Mouse (Mus musculus): ENCODE measurements around the gene Fastkd1. TPM values are rescaled to one million over a fixed set of nuclear protein-coding genes. Genes with fewer than 3 reads are reported as not detected.

The Fastkd1 gene
- polyA plus RNA-seq (2015; fragmentation: Nextera tagmentation; extraction: Ambion mirVana) = 14.2 and 15.4 TPM in 2 replicates

DNA sequence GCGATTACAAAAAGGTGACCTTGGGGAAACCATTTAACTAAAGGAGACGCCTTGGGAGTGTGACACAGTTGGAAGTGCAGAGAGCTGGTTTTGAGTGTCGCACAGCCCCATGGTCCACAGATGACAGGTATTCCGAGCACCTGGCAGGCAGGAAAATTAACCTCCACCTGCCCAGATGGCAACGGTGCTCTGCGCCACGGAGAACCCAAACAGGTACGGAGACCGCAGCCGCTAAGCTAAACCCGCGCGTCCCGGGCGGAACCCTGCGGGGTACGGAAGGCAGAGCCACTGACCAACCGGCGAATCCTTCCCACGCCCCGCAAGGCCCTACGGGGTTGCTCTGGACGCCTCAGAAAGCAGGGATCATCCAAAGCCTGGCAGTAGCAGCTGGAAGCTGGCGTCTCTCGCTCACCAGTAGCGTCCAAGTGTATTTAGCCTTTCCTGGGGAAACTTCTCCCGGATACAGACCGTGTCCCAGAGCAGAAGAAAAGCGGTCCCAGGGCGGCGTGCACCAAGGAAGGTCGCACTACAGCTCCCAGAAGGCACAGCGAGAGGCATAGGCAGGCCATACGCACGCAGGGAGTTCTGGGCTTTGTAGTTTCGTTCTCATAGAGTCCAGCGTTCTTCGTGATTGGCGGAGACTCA, at the start of gene Fastkd1:
Gene Fastkd1, minus strand, starts transcription at position 536 of the 645 bp plus-strand sequence.
- Histone ChIP-seq H3K27ac (replicated peaks) (no peak within 1 kb of the TSS), H3K4me3 (peak within 1 kb of the TSS; percentile 67), H3K9ac (replicated peaks) (peak within 1 kb of the TSS; percentile 62), H3K4me1 (peaks cover 13% of the 10 kb centered on the region), H3K27me3 (no peaks in the 10 kb centered on the region), H3K36me3 (peaks cover 3% of the 10 kb centered on the region; the same call in 1 of the 2 replicates), H3K4me2 (replicated peaks) (peak within 1 kb of the TSS; percentile 65), H3K9me3 (no peaks in the 10 kb centered on the region)
- WGBS = under 1% methylated on average over 39 of the region's 39 CpGs
- peak; percentile 99 for ATAC-seq (replicated peaks)

DNA sequence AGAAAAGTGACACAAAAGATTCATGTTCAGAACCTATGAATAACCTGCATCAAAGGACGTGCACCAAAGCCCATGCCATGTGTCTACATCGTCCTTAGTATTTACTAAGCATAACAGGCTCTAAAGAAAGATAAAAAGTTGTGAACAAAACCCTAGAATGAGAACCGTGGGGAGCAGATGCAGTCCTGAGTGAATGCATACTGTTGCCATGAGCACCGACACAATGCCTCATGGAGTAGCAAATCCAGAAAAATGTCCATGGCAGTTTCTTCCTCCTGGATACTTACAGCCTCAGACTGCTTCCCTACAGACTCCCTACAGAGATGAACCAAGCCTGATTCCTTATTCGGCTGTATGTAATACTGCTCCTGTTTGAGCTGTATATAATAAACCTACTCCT, 47.7 kb upstream of the Fastkd1 start:
- ATAC-seq (replicated peaks) = no peak
- Histone ChIP-seq H3K4me1 (no peaks in the 10 kb centered on the region), H3K27me3 (no peaks in the 10 kb centered on the region), H3K4me3 (no peak overlapping the region), H3K9me3 (no peaks in the 10 kb centered on the region), H3K9ac (replicated peaks) (no peak overlapping the region), H3K4me2 (replicated peaks) (no peak overlapping the region), H3K36me3 (no peaks in the 10 kb centered on the region), H3K27ac (replicated peaks) (no peak overlapping the region)
- WGBS = 56% methylated on average over 5 of the region's 5 CpGs

DNA sequence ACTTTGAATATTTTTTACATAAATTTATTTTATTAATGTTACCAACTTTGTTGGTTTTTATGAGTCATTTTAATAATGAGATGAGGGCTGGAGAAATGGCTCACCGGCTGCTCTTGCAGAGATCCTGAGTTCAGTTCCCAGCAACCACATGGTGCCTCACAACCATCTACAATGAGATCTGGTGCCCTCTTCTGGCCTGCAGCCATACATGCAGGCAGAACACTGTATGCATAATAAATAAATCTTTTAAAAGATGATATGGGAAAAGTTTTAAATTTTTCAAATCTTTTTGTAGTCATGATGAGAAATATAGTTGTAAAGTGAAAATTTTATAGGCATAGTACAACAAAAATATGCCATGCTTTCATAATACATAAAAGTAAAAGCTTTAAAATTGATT, 31.8 kb upstream of the Fastkd1 start:
- H3K36me3 ChIP-seq = peaks cover 71% of the 10 kb centered on the region
- no peaks in the 10 kb centered on the region for H3K9me3 ChIP-seq
- H3K4me3 ChIP-seq = no peak overlapping the region
- no peak for ATAC-seq (replicated peaks)
- no peaks in the 10 kb centered on the region for H3K4me1 ChIP-seq
- H3K4me2 ChIP-seq (replicated peaks) = no peak overlapping the region
- no peak overlapping the region for H3K9ac ChIP-seq (replicated peaks)
- 94% methylated on average over 1 of the region's 1 CpGs for WGBS
- H3K27ac ChIP-seq (replicated peaks) = no peak overlapping the region
- no peaks in the 10 kb centered on the region for H3K27me3 ChIP-seq

DNA sequence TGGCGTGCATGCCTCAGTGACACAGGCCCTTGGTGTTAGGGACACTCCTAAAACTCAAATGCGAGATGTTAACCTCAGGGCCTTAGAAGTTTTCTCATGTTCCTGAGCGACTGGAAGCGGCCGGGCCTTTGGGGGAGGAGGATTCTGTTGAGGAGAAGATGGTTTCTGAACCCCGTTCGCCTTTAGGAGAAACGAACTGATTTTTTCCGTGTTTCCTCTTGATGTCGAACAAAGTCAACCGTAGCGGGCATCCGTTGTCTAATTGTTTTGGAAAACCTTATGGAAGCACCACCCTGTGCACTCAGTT, 10.2 kb upstream of the Fastkd1 start:
- H3K9me3 ChIP-seq = no peaks in the 10 kb centered on the region
- H3K4me3 ChIP-seq = peak overlapping the region; percentile 97
- peak overlapping the region; percentile 74 for H3K4me2 ChIP-seq (replicated peaks)
- peak overlapping the region; percentile 84 for H3K9ac ChIP-seq (replicated peaks)
- H3K27me3 ChIP-seq = peaks cover 3% of the 10 kb centered on the region; the same call in 1 of the 2 replicates
- peaks cover 22% of the 10 kb centered on the region for H3K4me1 ChIP-seq
- 0% methylated on average over 12 of the region's 13 CpGs for WGBS
- no peaks in the 10 kb centered on the region for H3K36me3 ChIP-seq
- peak overlapping the region; percentile 88 for H3K27ac ChIP-seq (replicated peaks)
- no peak for ATAC-seq (replicated peaks)

DNA sequence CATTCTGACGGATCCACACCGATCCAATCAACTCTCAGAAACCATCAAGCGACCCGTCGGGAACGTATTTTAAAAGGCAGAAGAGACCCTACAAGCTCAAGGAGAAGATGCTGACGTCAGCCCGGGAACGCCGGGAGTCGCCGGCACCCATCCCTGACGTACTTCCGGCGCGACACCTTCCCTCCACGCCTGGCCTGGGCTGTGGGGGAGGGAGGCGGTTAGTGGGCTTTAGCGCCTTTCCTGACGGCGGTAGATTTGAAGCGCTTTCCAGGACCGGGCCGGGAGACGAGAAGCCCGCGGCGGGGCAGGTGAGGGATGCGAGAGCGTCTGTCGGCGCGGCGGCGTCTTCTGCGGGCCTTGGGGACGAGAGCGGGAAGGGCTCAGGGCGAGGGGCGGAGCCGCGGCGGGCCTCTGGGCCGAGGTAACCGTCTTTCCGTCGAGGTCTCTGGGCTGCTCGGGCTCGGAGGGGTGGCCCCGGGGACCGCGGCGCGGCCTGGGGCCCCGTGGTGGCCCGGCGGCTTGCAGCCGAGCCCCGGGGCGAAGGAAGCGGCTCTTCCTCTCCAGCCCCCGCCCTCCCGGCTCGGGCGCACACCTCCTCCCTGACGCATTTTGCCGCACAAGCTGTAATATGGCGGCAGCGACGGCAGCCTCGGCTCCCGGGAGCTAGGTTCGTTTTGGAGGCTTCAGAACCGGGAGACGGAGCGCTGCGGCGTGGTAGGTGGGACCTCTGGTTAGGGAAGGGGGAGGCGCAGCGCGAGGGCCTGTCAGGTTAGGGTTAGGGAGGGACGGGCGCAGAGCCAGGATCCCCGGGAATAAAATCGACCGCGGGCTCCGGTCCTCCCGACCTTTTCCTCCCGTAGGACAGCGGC, 9.6 kb upstream of the Fastkd1 start:
- peak overlapping the region; percentile 84 for H3K9ac ChIP-seq (replicated peaks)
- peak; percentile 97 for ATAC-seq (replicated peaks)
- peaks cover 3% of the 10 kb centered on the region; the same call in 1 of the 2 replicates for H3K27me3 ChIP-seq
- H3K4me1 ChIP-seq = peaks cover 22% of the 10 kb centered on the region
- peak overlapping the region; percentile 97 for H3K4me3 ChIP-seq
- no peaks in the 10 kb centered on the region for H3K36me3 ChIP-seq
- peak overlapping the region; percentile 88 for H3K27ac ChIP-seq (replicated peaks)
- under 1% methylated on average over 87 of the region's 91 CpGs for WGBS
- H3K9me3 ChIP-seq = no peaks in the 10 kb centered on the region
- peak overlapping the region; percentile 74 for H3K4me2 ChIP-seq (replicated peaks)

DNA sequence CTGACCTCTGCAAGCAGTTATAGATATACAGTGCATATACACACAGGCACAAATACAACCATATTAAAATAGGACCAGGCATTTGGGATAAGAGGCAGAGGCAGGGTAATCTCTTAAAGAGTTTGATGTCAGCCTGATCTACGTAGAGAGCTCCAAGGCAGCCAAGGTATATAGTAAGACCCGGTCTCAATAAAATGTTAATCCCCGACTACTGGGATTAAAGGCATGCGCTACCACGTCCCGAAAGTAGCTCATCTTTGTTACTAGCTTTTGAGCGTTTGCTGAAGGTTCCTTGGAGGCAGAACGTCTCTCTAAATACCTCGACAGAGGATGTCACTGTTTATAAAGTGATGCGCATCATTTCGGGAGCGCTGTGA, 8.9 kb upstream of the Fastkd1 start, which contains the start of gene Ppig:
Gene Ppig, plus strand, starts transcription at position 273 of the 377 bp plus-strand sequence.
- H3K36me3 ChIP-seq = no peaks in the 10 kb centered on the region
- H3K4me2 ChIP-seq (replicated peaks) = peak within 1 kb of the TSS; percentile 74
- ATAC-seq (replicated peaks) = peak; percentile 60
- peak within 1 kb of the TSS; percentile 88 for H3K27ac ChIP-seq (replicated peaks)
- WGBS = 5% methylated on average over 12 of the region's 12 CpGs
- peaks cover 22% of the 10 kb centered on the region for H3K4me1 ChIP-seq
- H3K9me3 ChIP-seq = no peaks in the 10 kb centered on the region
- H3K9ac ChIP-seq (replicated peaks) = peak within 1 kb of the TSS; percentile 84
- H3K4me3 ChIP-seq = peak within 1 kb of the TSS; percentile 97
- H3K27me3 ChIP-seq = peaks cover 3% of the 10 kb centered on the region; the same call in 1 of the 2 replicates

DNA sequence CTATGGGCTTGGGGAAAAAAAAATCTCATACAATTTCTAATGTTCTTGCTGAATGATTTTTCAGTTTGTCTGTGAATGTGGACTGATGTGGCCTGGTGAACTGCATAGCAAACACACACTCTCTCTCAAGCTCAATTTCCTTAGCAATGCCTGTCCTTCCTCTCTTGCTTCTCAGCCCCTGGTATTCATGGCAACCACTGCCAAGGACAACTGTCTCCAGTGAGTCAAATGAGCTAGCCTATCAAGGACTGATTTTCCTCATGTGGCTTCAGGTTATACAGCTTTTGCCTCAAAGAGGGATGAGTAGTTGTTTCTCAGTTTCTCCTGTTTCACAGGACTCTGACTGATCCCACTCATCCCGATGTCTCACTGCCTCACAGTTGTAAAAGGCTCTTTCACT, 5.8 kb upstream of the Fastkd1 start:
- Histone ChIP-seq H3K36me3 (no peaks in the 10 kb centered on the region), H3K4me1 (peaks cover 13% of the 10 kb centered on the region), H3K4me2 (replicated peaks) (no peak overlapping the region), H3K4me3 (no peak overlapping the region), H3K9ac (replicated peaks) (no peak overlapping the region), H3K27me3 (peaks cover 3% of the 10 kb centered on the region; the same call in 1 of the 2 replicates), H3K27ac (replicated peaks) (no peak overlapping the region), H3K9me3 (no peaks in the 10 kb centered on the region)
- 87% methylated on average over 1 of the region's 1 CpGs for WGBS
- ATAC-seq (replicated peaks) = no peak

DNA sequence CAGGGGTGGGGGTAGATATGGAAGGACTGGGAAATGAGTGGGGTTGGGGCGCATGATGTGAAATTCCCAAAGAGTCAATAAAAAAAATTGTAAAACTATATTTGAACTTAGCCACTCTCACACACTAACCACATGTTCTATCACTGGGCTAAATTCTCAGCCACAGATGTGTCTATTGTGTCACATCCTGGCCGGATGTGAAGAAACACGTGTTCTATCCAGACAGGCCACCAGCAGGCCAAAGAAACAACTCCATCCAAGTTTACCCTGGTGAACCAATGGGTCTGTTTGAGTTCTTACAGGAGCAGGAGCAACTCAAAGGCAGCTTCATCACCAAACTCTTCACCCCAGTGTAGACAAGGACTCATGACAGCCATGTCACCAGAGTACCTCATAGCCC, 3.2 kb upstream of the Fastkd1 start:
- H3K9me3 ChIP-seq = no peaks in the 10 kb centered on the region
- peaks cover 13% of the 10 kb centered on the region for H3K4me1 ChIP-seq
- 84% methylated on average over 3 of the region's 3 CpGs for WGBS
- H3K4me3 ChIP-seq = no peak overlapping the region
- ATAC-seq (replicated peaks) = no peak
- H3K36me3 ChIP-seq = no peaks in the 10 kb centered on the region
- H3K27ac ChIP-seq (replicated peaks) = no peak overlapping the region
- H3K27me3 ChIP-seq = peaks cover 3% of the 10 kb centered on the region; the same call in 1 of the 2 replicates
- H3K9ac ChIP-seq (replicated peaks) = no peak overlapping the region
- no peak overlapping the region for H3K4me2 ChIP-seq (replicated peaks)

DNA sequence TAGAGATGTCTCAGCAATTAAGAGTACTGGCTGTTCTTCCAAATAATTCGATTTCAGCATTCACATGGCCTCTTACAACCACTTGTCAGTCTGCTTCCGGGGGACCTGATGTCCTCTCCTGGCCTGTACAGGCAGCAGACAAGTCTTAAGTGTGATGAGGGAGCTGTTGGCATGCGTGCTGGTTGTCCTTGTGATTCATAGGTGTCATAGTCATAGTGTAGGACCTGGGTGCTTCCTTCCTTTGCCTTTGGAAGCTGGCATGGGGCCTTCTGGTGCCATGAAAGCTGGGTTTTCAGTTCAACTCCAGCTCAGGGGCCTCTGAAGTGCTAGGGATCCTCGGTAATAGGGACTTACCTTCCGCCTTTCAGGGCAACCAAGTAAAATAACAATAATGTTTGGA, 810 bp upstream of the Fastkd1 start:
- Histone ChIP-seq H3K9ac (replicated peaks) (no peak overlapping the region), H3K27me3 (no peaks in the 10 kb centered on the region), H3K27ac (replicated peaks) (no peak overlapping the region), H3K4me2 (replicated peaks) (no peak overlapping the region), H3K9me3 (no peaks in the 10 kb centered on the region), H3K4me3 (no peak overlapping the region), H3K4me1 (peaks cover 13% of the 10 kb centered on the region), H3K36me3 (no peaks in the 10 kb centered on the region)
- ATAC-seq (replicated peaks) = no peak
- 83% methylated on average over 5 of the region's 5 CpGs for WGBS

DNA sequence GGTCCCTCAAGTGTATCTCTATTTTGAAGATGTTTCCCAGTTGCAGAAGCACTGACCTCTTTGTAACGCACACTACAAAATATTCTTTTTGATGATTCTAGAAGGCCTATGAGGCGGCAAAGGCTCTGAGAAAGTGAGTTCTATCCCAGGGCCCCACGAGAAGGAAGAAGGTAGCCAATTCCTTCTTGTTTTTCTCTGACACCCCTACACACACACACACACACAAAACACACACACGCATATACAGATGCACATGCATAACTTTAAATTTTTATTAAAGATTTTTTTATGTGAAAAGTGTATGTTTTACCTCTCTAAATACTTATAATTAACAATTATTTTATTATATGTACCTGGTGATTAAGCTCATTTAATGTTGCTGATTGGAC, 304 bp upstream of the Fastkd1 start:
- WGBS = 33% methylated on average over 4 of the region's 4 CpGs
- H3K27ac ChIP-seq (replicated peaks) = no peak overlapping the region
- peaks cover 13% of the 10 kb centered on the region for H3K4me1 ChIP-seq
- no peaks in the 10 kb centered on the region for H3K27me3 ChIP-seq
- no peaks in the 10 kb centered on the region for H3K9me3 ChIP-seq
- no peaks in the 10 kb centered on the region for H3K36me3 ChIP-seq
- no peak overlapping the region for H3K9ac ChIP-seq (replicated peaks)
- peak overlapping the region; percentile 67 for H3K4me3 ChIP-seq
- peak overlapping the region; percentile 65 for H3K4me2 ChIP-seq (replicated peaks)
- ATAC-seq (replicated peaks) = no peak; the same call in 1 of the 2 replicates

DNA sequence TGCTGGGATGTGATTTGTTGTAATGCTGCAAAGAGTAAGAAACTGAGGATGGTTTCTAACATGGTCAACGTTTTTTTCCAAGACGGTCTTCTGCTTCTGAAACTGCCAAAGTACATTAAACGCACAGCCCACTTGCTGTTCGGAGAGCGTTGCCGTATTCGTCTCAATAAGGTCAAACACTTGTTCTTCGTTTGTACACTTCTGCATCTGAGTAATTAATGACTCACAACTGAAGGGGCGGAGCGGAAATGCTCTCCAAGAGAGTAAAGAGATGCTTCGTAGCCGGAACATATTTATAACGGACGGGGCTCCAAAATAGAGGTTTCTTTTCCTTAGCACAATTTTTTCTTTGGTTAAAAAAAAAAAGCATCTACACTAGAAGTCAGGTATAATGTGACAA, 1.1 kb downstream of the Fastkd1 start:
- Histone ChIP-seq H3K9ac (replicated peaks) (no peak overlapping the region), H3K4me2 (replicated peaks) (peak overlapping the region; percentile 65; the same call in 1 of the 2 replicates), H3K4me3 (peak overlapping the region; percentile 67), H3K4me1 (peaks cover 13% of the 10 kb centered on the region), H3K27me3 (no peaks in the 10 kb centered on the region), H3K36me3 (peaks cover 7% of the 10 kb centered on the region), H3K27ac (replicated peaks) (no peak overlapping the region), H3K9me3 (no peaks in the 10 kb centered on the region)
- 76% methylated on average over 14 of the region's 14 CpGs for WGBS
- no peak for ATAC-seq (replicated peaks)

DNA sequence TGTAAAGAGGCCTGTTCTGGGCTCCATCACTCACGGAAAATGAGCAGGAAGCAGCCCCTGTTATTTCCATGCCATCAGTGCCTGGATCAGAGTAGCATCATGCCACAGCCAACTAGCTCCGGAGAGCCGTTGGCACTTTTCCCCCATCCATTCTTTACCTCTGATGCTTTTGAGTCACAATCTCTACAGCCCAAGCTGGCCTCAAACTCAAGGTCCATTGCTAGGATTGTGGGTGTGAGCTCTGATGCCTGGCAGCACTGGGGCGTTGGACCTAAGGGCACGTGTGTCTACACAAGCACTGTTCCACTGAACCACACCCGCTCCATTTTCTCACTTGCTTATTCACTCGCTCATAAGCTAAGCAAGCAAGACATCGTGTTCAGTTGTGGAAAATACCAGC, 12.9 kb downstream of the Fastkd1 start:
- no peak overlapping the region for H3K9ac ChIP-seq (replicated peaks)
- WGBS = 96% methylated on average over 8 of the region's 8 CpGs
- H3K27me3 ChIP-seq = no peaks in the 10 kb centered on the region
- H3K4me1 ChIP-seq = no peaks in the 10 kb centered on the region
- no peak overlapping the region for H3K27ac ChIP-seq (replicated peaks)
- ATAC-seq (replicated peaks) = no peak
- peaks cover 58% of the 10 kb centered on the region for H3K36me3 ChIP-seq
- no peak overlapping the region for H3K4me2 ChIP-seq (replicated peaks)
- H3K9me3 ChIP-seq = no peaks in the 10 kb centered on the region
- H3K4me3 ChIP-seq = no peak overlapping the region

Measured in forebrain, embryonic 15.5 days (tissue).